Mouse (Mus musculus) kidney, postnatal 36 days (tissue): ENCODE data around the gene Olfr855.
A peak's percentile ranks its signal among the peaks of the same experiment; 100 is the strongest.

Source experiments
- DNase-seq, 2 experiments: peaks; one replicate each; pipeline ENCODE4 v3.0.0; 2021 to 2022; ENCODE audit warnings: mixed read lengths in 2 of 2

The Olfr855 gene

DNA sequence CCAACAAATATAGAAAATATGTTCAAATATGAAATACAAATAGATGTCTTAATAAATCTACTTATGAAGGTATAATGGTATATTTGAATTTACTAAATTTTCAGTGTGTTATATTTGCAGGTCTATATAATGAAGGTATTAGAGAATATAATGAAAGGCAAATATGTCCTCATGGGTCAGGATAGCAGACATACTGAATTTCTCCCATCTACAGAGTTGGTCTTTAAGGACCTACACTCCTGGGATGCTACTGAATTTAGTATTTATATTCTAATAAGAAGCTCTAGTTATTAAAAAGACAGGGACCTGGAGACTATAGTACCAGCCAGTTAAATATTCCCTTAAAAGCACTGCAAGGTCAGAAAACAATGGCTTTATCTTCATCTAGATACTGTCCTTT lies at the start of gene Olfr855:
TSS of gene Olfr855 (plus strand) at position 301 of the 400 bp plus-strand sequence.
- no peak for DNase-seq

DNA sequence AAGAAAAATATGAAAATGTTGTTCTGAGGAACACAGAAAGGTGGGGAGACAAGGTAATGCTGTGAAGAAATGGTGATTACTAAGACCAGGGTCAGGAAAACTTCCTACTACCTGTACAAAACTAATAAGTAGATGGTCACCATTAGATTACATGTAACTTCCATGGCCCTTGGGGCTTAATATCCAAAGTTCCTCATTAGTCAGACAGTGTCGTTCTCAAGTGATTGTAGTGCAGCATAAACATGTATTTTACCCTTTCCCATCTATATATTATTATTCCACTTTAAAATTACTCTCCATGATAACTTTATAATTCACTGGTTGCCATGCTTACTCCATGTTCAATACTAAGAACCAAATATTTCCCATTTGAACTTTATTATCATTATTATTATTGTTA lies 41.4 kb upstream of the Olfr855 start, which contains the start of gene Olfr853:
TSS of gene Olfr853 (minus strand) at position 101 of the 400 bp plus-strand sequence.
- DNase-seq, result no peak

DNA sequence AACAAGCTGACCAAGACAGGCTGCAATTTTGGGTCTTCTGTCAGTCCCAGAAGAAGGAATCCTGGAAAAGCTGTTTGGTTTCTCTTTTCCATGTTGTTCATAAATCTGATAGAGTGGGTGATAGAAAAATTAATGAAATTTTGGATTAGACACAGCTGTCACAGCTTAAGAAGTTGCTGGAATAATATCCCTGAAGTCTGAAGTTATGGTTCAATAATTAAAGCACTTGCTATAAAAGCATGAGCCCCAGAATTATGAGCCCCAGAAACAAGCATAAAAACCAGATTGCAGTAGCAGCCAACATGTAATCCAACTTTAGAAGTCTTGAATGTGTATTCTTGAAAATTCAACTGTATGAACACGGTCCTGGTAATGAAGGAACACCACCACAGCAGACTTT lies 15.1 kb upstream of the Olfr855 start, which contains the start of gene Olfr854:
TSS of gene Olfr854 (minus strand) at position 101 of the 400 bp plus-strand sequence.
- no peak for DNase-seq

DNA sequence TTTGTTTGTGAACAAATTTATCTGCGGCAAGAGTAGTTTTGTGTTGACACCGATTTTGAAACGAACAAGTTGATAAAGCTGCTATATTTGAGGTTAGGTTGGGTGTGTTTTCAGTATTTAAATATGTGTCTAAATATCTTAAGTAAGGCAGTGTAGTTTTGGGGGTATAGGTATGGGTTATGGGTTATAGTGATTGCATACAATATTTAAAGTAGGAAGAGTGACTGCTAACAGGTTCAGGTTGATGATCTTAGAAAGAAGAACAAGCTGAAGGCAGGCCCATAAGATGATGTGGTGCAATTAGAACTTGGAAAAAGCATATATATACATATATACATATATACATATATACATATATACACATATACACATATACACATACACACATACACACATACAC lies 38.9 kb downstream of the Olfr855 start:
- DNase-seq, result no peak

DNA sequence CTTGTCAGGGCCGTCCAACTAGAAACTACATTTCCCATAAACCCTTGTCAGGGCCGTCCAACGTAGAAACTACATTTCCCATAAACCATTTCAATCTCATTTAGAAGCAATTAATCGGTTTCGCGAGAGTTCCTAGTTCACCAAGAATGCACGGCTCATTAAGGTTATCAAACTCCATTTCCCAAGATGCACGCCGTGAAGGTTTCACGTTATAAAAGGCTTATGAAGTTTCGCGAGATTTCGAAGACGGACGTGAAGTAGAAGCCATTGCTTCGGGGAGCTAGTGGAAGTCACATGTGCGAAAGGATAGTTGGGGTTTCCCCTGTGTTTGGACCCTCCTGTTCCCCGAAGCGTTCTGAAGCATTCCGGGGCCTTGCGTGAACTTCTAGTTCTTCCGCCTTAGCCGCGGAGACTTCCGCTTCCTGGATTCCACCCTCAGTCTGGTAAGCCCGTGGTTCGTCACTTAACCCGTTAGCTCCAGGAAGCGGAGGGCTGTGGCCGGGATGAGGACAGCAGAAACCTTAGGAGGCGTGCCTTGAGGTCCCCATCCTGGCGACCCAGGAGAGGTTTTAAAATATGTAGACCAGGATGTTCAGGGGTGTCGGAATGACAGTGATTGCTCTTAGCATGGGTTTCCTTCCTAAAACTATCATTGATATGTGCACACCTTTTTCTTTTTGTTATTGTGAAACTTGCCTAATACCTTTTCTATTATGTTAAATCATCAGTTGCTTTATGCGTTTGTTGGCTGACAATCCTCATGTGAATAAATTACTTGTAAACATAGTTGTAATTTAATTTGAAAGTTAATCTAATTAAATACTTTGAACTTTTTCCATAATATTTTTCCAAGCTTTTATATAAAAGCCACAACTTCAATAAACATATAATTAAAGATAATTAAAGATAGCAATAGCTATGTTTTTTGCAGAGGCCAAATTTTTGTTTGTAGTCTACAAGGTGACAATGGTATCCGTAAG lies 39.7 kb downstream of the Olfr855 start, which contains the start of gene Zfp317:
TSS of gene Zfp317 (plus strand) at position 260 of the 980 bp plus-strand sequence.
- peak; percentile 86 to 98 for DNase-seq

DNA sequence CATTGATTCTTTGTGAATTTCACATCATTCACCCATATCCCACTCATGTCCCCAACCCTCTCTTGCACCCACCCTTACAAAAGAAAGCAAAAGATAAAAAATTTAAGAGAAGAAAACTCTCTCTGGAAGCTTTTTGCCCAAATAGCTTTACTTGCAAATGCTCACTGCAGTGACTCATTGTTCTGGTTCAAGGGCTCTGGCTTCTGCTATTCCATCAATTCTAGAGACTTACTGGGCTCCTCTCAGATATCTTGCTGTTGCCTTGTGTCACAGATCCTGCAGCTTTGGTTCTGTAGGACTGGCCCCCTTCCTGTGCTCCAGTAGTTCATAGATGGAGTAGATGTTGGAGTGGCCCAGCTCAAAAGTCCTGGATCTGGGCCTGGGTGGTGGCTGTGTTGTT lies 47.2 kb downstream of the Olfr855 start:
- DNase-seq, result no peak
